Mouse (Mus musculus) small intestine, adult 2 months (tissue): ENCODE data around the gene Rapgef3.

Source experiments
- CTCF ChIP-seq: fragments of 200-500 bp; IDR thresholded peaks from 2 replicates; pipeline ENCODE4 v1.5.1; 2012; ENCODE audit warnings: low read depth, mild to moderate bottlenecking, control low read depth, inconsistent platforms, low read length, moderate library complexity, mixed read lengths; ENCODE audit not compliant: insufficient replicate concordance, insufficient read length; ENCODE audit errors: extremely low read depth
- POLR2A ChIP-seq: fragments of 200-500 bp; IDR thresholded peaks from 2 replicates; pipeline ENCODE4 v1.6.1; 2012; ENCODE audit warnings: low read depth, mild to moderate bottlenecking, control low read depth, inconsistent platforms, low read length, moderate library complexity

DNA sequence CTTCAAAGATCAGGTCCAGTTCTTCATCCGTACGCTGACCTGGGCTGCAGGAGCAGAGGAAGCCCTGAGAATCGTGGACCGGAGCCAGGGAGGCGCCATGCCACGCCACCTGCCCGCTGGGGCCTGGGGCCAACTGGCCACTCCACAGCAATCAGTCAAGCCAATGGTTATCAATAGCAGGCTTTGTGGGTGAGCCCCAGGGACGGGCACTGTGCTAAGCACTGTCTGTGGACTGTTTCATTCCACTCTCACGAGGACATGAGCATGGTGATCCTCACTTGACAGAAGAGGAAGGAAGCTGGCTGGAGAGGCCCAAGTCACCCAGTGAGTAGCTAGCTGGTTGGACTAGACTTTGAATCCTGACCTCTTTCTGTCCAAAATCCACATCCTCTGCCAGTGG lies 7.8 kb downstream of the Rapgef3 start:
- no peak for TF ChIP-seq POLR2A
- TF ChIP-seq CTCF, result no peak
